Mouse (Mus musculus) midbrain, postnatal 0 days (tissue): ENCODE data around the gene Nupl2. TPM values are rescaled to one million over a fixed set of nuclear protein-coding genes. Genes with fewer than 3 reads are reported as not detected.

Experiments
- ATAC-seq: fragments of 200-750 bp; cut with Nextera tagmentation; 2 replicates; pipeline ENCODE4 v1.8.0; 2017; ENCODE audit warnings: moderate number of reproducible peaks, mild to moderate bottlenecking, moderate TSS enrichment, moderate library complexity; ENCODE audit not compliant: low FRiP score
- DNase-seq: peaks from one replicate; pipeline ENCODE4 v3.0.0-alpha.2; 2015; ENCODE audit warnings: low spot score
- H3K27ac ChIP-seq: fragments of 300-500 bp; sonication (generic); 2 replicates; pipeline ENCODE4 v1.5.1; 2014; ENCODE audit warnings: low read depth, mild to moderate bottlenecking, low read length, mixed read lengths
- H3K27me3 ChIP-seq: fragments of 300-500 bp; sonication (generic); 2 replicates; pipeline ENCODE4 v1.6.1; 2014; ENCODE audit warnings: low read length, control low read depth, mixed read lengths; ENCODE audit not compliant: insufficient read depth
- H3K36me3 ChIP-seq: fragments of 300-500 bp; sonication (generic); 2 replicates; pipeline ENCODE4 v1.6.1; 2014; ENCODE audit warnings: low read length, control low read depth, mixed read lengths; ENCODE audit not compliant: insufficient read depth
- H3K4me1 ChIP-seq: fragments of 300-500 bp; sonication (generic); 2 replicates; pipeline ENCODE4 v1.6.1; 2014; ENCODE audit warnings: mild to moderate bottlenecking, control low read depth, antibody characterized with exemption, low read length, mixed read lengths; ENCODE audit not compliant: insufficient read depth
- H3K4me2 ChIP-seq: fragments of 300-500 bp; sonication (generic); 2 replicates; pipeline ENCODE4 v1.6.1; 2014; ENCODE audit warnings: low read depth, mild to moderate bottlenecking, low read length, mixed read lengths; ENCODE audit not compliant: poor library complexity, severe bottlenecking
- H3K4me3 ChIP-seq: fragments of 300-500 bp; sonication (generic); 2 replicates; pipeline ENCODE4 v1.5.1; 2014; ENCODE audit warnings: low read depth, mild to moderate bottlenecking, low read length, moderate library complexity
- H3K9ac ChIP-seq: fragments of 300-500 bp; sonication (generic); replicated peaks from 2 replicates; pipeline ENCODE4 v1.6.1; 2014; ENCODE audit warnings: mild to moderate bottlenecking, low read length, moderate library complexity, mixed read lengths; ENCODE audit not compliant: poor library complexity, severe bottlenecking
- H3K9me3 ChIP-seq: fragments of 300-500 bp; sonication (generic); 2 replicates; pipeline ENCODE4 v1.6.1; 2016; ENCODE audit warnings: low read length, control low read depth
- CTCF ChIP-seq: IDR thresholded peaks from 2 replicates; pipeline ENCODE4 v1.5.1; 2016; ENCODE audit warnings: antibody characterized with exemption, mild to moderate bottlenecking
- whole genome bisulfite sequencing: fragments of 180-500 bp; shearing (Covaris S2); extraction: QIAGEN DNeasy Blood & Tissue Kit; methylation state at CpG from one replicate; pipeline ENCODE4 v1.1.7; 2014; 5-methylcytosine and 5-hydroxymethylcytosine counted together
- polyA plus RNA-seq: library from polyadenylated mRNA; unstranded; fragments of >200 nt; fragmentation: Nextera tagmentation; extraction: Ambion mirVana; gene quantifications from 2 replicates; pipeline ENCODE4 v1.2.1, GENCODE M21; 2015
- total RNA-seq: library from RNA; depleted of rRNA; stranded (reverse); fragments of >200 nt; gene quantifications from 2 replicates; pipeline ENCODE4 v1.2.3, GENCODE M21; 2014; rRNA removed

The Nupl2 gene
- total and polyA plus RNA-seq, 2 experiments from 2014 or later: 9.4 to 14.0 TPM

- no peak overlapping the region for H3K4me2 ChIP-seq
- no peaks in the 10 kb centered on the region for H3K9me3 ChIP-seq
- no peaks in the 10 kb centered on the region for H3K4me1 ChIP-seq
- H3K9ac ChIP-seq: no peak overlapping the region
- WGBS: 75% methylated on average over 3 of the region's 3 CpGs
- H3K27me3 ChIP-seq: no peaks in the 10 kb centered on the region
- DNase-seq (no peak), ATAC-seq (no peak)
- no peak overlapping the region for H3K4me3 ChIP-seq
- no peaks in the 10 kb centered on the region for H3K36me3 ChIP-seq
- no peak overlapping the region for H3K27ac ChIP-seq
- TF ChIP-seq CTCF: no peak
Measured at GRCm38 (mm10) chr5:24213861-24214546, 49.2 kb downstream of the Nupl2 start.

- WGBS: 68% methylated on average over 1 of the region's 1 CpGs
- ATAC-seq: no peak
Measured at GRCm38 (mm10) chr5:24214547-24214878, 49.8 kb downstream of the Nupl2 start.

GRCm38 (mm10) chr5:24214900-24215299, 50.1 kb downstream of the Nupl2 start:
- DNase-seq (no peak), ATAC-seq (no peak)
- H3K9ac ChIP-seq: no peak overlapping the region
- no peaks in the 10 kb centered on the region for H3K9me3 ChIP-seq
- no peaks in the 10 kb centered on the region for H3K27me3 ChIP-seq
- H3K4me1 ChIP-seq: no peaks in the 10 kb centered on the region
- WGBS: 94% methylated on average over 1 of the region's 1 CpGs
- TF ChIP-seq CTCF: no peak
- no peak overlapping the region for H3K27ac ChIP-seq
- no peak overlapping the region for H3K4me3 ChIP-seq
- H3K36me3 ChIP-seq: no peaks in the 10 kb centered on the region
- H3K4me2 ChIP-seq: no peak overlapping the region

More at GRCm38 (mm10) chr5:24214547-24214878, 49.8 kb downstream of the Nupl2 start:
- no peak for DNase-seq
- Histone ChIP-seq H3K27me3 (no peaks in the 10 kb centered on the region), H3K27ac (no peak overlapping the region), H3K9ac (no peak overlapping the region), H3K4me2 (no peak overlapping the region), H3K36me3 (no peaks in the 10 kb centered on the region), H3K9me3 (no peaks in the 10 kb centered on the region), H3K4me1 (no peaks in the 10 kb centered on the region), H3K4me3 (no peak overlapping the region)
- TF ChIP-seq CTCF: no peak

Other genes with a start within 250 kb of the Nupl2 start
- gene Fam126a, start 134.3 kb upstream of the Nupl2 start, total RNA-seq: 23.7 and 30.8 TPM in 2 replicates
- 17.0 and 19.7 TPM in 2 replicates for gene Fam126a, start 134.3 kb upstream of the Nupl2 start, polyA plus RNA-seq
- 149 and 188 TPM in 2 replicates for gene Klhl7, start 64.4 kb upstream of the Nupl2 start, total RNA-seq
- gene Klhl7, start 64.4 kb upstream of the Nupl2 start, polyA plus RNA-seq: 114 and 123 TPM in 2 replicates
- 46.9 and 60.2 TPM in 2 replicates for gene Kcnh2, start 186.6 kb downstream of the Nupl2 start, total RNA-seq
- 10.1 and 11.1 TPM in 2 replicates for gene Kcnh2, start 186.6 kb downstream of the Nupl2 start, polyA plus RNA-seq
- 11.0 and 14.2 TPM in 2 replicates for gene Nos3, start 199.8 kb downstream of the Nupl2 start, total RNA-seq
- gene Nos3, start 199.8 kb downstream of the Nupl2 start, polyA plus RNA-seq: 7.0 and 7.5 TPM in 2 replicates
- gene Atg9b, start 227.2 kb downstream of the Nupl2 start, total RNA-seq: 6.7 and 7.4 TPM in 2 replicates
- 5.3 and 7.2 TPM in 2 replicates for gene Atg9b, start 227.2 kb downstream of the Nupl2 start, polyA plus RNA-seq
- gene Abcb8, start 228.7 kb downstream of the Nupl2 start, total RNA-seq: 65.8 and 71.7 TPM in 2 replicates
- 42.4 and 51.6 TPM in 2 replicates for gene Abcb8, start 228.7 kb downstream of the Nupl2 start, polyA plus RNA-seq
- gene Asic3, start 248.4 kb downstream of the Nupl2 start, total RNA-seq: 0.05 TPM in 1 of 2 replicates, not detected in the other
- 0.29 and 0.59 TPM in 2 replicates for gene Asic3, start 248.4 kb downstream of the Nupl2 start, polyA plus RNA-seq